17 mouse cellular contexts compared by ENCODE assay signal in the genomic region with DNA sequence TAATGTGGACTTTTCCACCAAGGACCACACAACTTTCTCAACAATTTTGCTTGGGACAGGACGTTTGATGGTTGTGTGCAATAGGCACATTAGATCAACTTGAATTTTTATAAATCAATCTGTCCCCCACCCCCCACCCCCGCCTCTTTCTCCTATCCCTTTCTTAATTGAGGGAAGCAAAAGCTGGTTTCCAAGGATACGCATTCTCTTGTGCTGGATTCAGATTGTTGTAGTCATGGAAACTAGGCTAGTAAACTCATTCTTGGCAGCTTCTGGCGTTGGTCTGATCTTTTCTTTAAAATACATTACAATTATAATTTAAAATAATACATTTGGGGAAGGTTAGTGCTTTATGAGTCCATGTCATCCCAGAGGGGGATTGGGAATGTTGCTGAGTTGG. TPM values are rescaled to one million over a fixed set of nuclear protein-coding genes. Genes with fewer than 3 reads are reported as not detected.
A peak's percentile ranks its signal among the peaks of the same experiment; 100 is the strongest.
DNase-seq lines count a peak whose midpoint lies in the region; ATAC-seq and TF ChIP-seq lines count a peak whose summit lies in the region.
"Had no signal": no experiment of that assay in that cellular context is flagged by ENCODE, and none has a peak within 500 bp of the region (broad histone marks: within the 10 kb centered on the region; RNA-seq: fewer than 3 reads in every experiment).

No protein-coding gene starts in this region.

- no peaks in the 10 kb centered on the region for H3K9me3 ChIP-seq in hindbrain, embryonic 11.5 days (ENCODE audit: control insufficient read depth, low read length)
- H3K9me3 ChIP-seq in hindbrain, embryonic 13.5 days: no peaks in the 10 kb centered on the region
- no peaks in the 10 kb centered on the region for H3K9me3 ChIP-seq in MEL (replicated peaks; ENCODE audit: insufficient read depth, low read length)
- no peaks in the 10 kb centered on the region for H3K9me3 ChIP-seq in forebrain, embryonic 10.5 days
- H3K9me3 ChIP-seq in midbrain, embryonic 12.5 days: no peaks in the 10 kb centered on the region
- H3K9me3 ChIP-seq in heart, embryonic 10.5 days: no peaks in the 10 kb centered on the region
- H3K9me3 ChIP-seq: heart, embryonic 12.5 days; neural tube, embryonic 13.5 days had no signal

- TF ChIP-seq EP300 in MEL (IDR thresholded peaks at IDR 0.05; ENCODE audit: low read depth in 1 of 2, low read length in 2 of 2): no peak

- TF ChIP-seq CTCF in MEL (IDR thresholded peaks at IDR 0.05 in 2 of 3, conservative IDR thresholded peaks at IDR 0.05 in 1 of 3; ENCODE audit: control insufficient read depth in 1 of 3, insufficient read depth in 1 of 3, low read depth in 2 of 3, low read length in 3 of 3, poor library complexity in 1 of 3, severe bottlenecking in 1 of 3): no peak

- no peak for TF ChIP-seq RAD21 in MEL (IDR thresholded peaks at IDR 0.05; ENCODE audit: low read depth, low read length)

- no peak overlapping the region for H3K27ac ChIP-seq in hindbrain, embryonic 11.5 days (ENCODE audit: low read depth, low read length)
- H3K27ac ChIP-seq in hindbrain, embryonic 13.5 days: no peak overlapping the region
- H3K27ac ChIP-seq in MEL (ENCODE audit: control insufficient read depth, low read depth, low read length): peak overlapping the region; percentile 37; the same call in 1 of the 2 replicates
- peak overlapping the region; percentile 59 for H3K27ac ChIP-seq in forebrain, embryonic 10.5 days
- no peak overlapping the region for H3K27ac ChIP-seq in midbrain, embryonic 12.5 days (replicated peaks)
- H3K27ac ChIP-seq in heart, embryonic 10.5 days: no peak overlapping the region
- H3K27ac ChIP-seq: gastrocnemius, adult 2 months; liver, embryonic 14.5 days; macrophage; neural tube, embryonic 13.5 days had no signal

- WGBS in hindbrain, embryonic 11.5 days: 42% methylated on average over 4 of the region's 4 CpGs
- whole genome bisulfite sequencing in hindbrain, embryonic 13.5 days: 20% methylated on average over 4 of the region's 4 CpGs
- 44% methylated on average over 4 of the region's 4 CpGs for WGBS in forebrain, embryonic 10.5 days
- 10% methylated on average over 4 of the region's 4 CpGs for WGBS in midbrain, embryonic 12.5 days
- WGBS in heart, embryonic 10.5 days: 79% methylated on average over 4 of the region's 4 CpGs

- H3K79me2 ChIP-seq in MEL (ENCODE audit: control insufficient read depth, insufficient read depth, low read length, poor library complexity): peaks cover 13% of the 10 kb centered on the region

- peak; percentile 50 for DNase-seq in hindbrain, embryonic 11.5 days (ENCODE audit: low spot score)
- peak; percentile 45 for DNase-seq in MEL (ENCODE audit: low read depth, low spot score)
- peak; percentile 34 for DNase-seq in forebrain, embryonic 10.5 days (ENCODE audit: extremely low spot score, low spot score)
- no peak for DNase-seq in right cerebral cortex, postnatal 4 days
- no peak for DNase-seq in thymus, postnatal 14 days
- DNase-seq in heart, embryonic 10.5 days (ENCODE audit: low spot score): no peak
- DNase-seq: cerebellum, postnatal 10 days; gastrocnemius, adult 2 months; kidney, postnatal 25 days had no signal

- no peaks in the 10 kb centered on the region for H3K4me1 ChIP-seq in hindbrain, embryonic 11.5 days (replicated peaks; ENCODE audit: control insufficient read depth, insufficient read depth, low read length)
- peaks cover 17% of the 10 kb centered on the region for H3K4me1 ChIP-seq in hindbrain, embryonic 13.5 days (replicated peaks)
- peaks cover 35 to 50% of the 10 kb centered on the region in 2 experiments for H3K4me1 ChIP-seq in MEL (ENCODE audit: control insufficient read depth in 1 of 2, insufficient read depth in 2 of 2, low read length in 2 of 2)
- peaks cover 26% of the 10 kb centered on the region for H3K4me1 ChIP-seq in forebrain, embryonic 10.5 days
- peaks cover 23% of the 10 kb centered on the region for H3K4me1 ChIP-seq in midbrain, embryonic 12.5 days
- H3K4me1 ChIP-seq in heart, embryonic 10.5 days: peaks cover 6% of the 10 kb centered on the region

- no peaks in the 10 kb centered on the region for H3K36me3 ChIP-seq in hindbrain, embryonic 11.5 days (ENCODE audit: control insufficient read depth, insufficient read depth, low read length)
- H3K36me3 ChIP-seq in hindbrain, embryonic 13.5 days: no peaks in the 10 kb centered on the region
- peaks cover 0 to 64% of the 10 kb centered on the region in 2 experiments; a peak in 2 of 4 replicates for H3K36me3 ChIP-seq in MEL (ENCODE audit: control insufficient read depth in 1 of 2, insufficient read depth in 2 of 2, low read length in 2 of 2)
- no peaks in the 10 kb centered on the region for H3K36me3 ChIP-seq in forebrain, embryonic 10.5 days (replicated peaks)
- no peaks in the 10 kb centered on the region for H3K36me3 ChIP-seq in midbrain, embryonic 12.5 days
- no peaks in the 10 kb centered on the region for H3K36me3 ChIP-seq in heart, embryonic 10.5 days
- H3K36me3 ChIP-seq: heart, embryonic 12.5 days; neural tube, embryonic 13.5 days had no signal

- H3K4me3 ChIP-seq in hindbrain, embryonic 11.5 days (ENCODE audit: low read depth, low read length): no peak overlapping the region
- H3K4me3 ChIP-seq in hindbrain, embryonic 13.5 days: no peak overlapping the region
- H3K4me3 ChIP-seq in MEL (ENCODE audit: control insufficient read depth in 1 of 2, insufficient read depth in 1 of 2, low read depth in 2 of 2, low read length in 2 of 2): no peak overlapping the region
- peak overlapping the region; percentile 10; the same call in 1 of the 2 replicates for H3K4me3 ChIP-seq in forebrain, embryonic 10.5 days
- H3K4me3 ChIP-seq in midbrain, embryonic 12.5 days: no peak overlapping the region
- no peak overlapping the region for H3K4me3 ChIP-seq in heart, embryonic 10.5 days
- H3K4me3 ChIP-seq: gastrocnemius, adult 2 months; heart, embryonic 12.5 days; neural tube, embryonic 13.5 days had no signal

- no peaks in the 10 kb centered on the region for H3K27me3 ChIP-seq in hindbrain, embryonic 11.5 days (ENCODE audit: control insufficient read depth, insufficient read depth, low read length)
- H3K27me3 ChIP-seq in hindbrain, embryonic 13.5 days: no peaks in the 10 kb centered on the region
- no peaks in the 10 kb centered on the region for H3K27me3 ChIP-seq in MEL (ENCODE audit: control insufficient read depth in 1 of 2, insufficient read depth in 2 of 2, low read length in 2 of 2)
- no peaks in the 10 kb centered on the region for H3K27me3 ChIP-seq in forebrain, embryonic 10.5 days (ENCODE audit: poor library complexity, severe bottlenecking)
- no peaks in the 10 kb centered on the region for H3K27me3 ChIP-seq in midbrain, embryonic 12.5 days
- no peaks in the 10 kb centered on the region for H3K27me3 ChIP-seq in heart, embryonic 10.5 days (ENCODE audit: insufficient read depth, poor library complexity, severe bottlenecking)
- H3K27me3 ChIP-seq: heart, embryonic 12.5 days; neural tube, embryonic 13.5 days had no signal

- no peak overlapping the region for H3K9ac ChIP-seq in hindbrain, embryonic 11.5 days (ENCODE audit: low read depth, low read length)
- H3K9ac ChIP-seq in hindbrain, embryonic 13.5 days: no peak overlapping the region
- H3K9ac ChIP-seq in MEL (ENCODE audit: control insufficient read depth, low read depth, low read length, poor library complexity, severe bottlenecking): no peak overlapping the region
- no peak overlapping the region for H3K9ac ChIP-seq in midbrain, embryonic 12.5 days (replicated peaks)
- H3K9ac ChIP-seq: heart, embryonic 12.5 days; liver, embryonic 14.5 days; neural tube, embryonic 13.5 days had no signal

- no peak overlapping the region; the same call in 1 of the 2 replicates for H3K4me2 ChIP-seq in hindbrain, embryonic 11.5 days (replicated peaks; ENCODE audit: low read depth, low read length)
- H3K4me2 ChIP-seq in hindbrain, embryonic 13.5 days: no peak overlapping the region
- H3K4me2 ChIP-seq in midbrain, embryonic 12.5 days (replicated peaks): peak overlapping the region; percentile 13
- H3K4me2 ChIP-seq: heart, embryonic 12.5 days; neural tube, embryonic 13.5 days had no signal

- ATAC-seq in hindbrain, embryonic 11.5 days (ENCODE audit: low FRiP score): no peak
- no peak for ATAC-seq in hindbrain, embryonic 13.5 days (ENCODE audit: low FRiP score)
- no peak for ATAC-seq in midbrain, embryonic 12.5 days (ENCODE audit: low FRiP score, low read depth)
- ATAC-seq: activated CD4-positive, CD25-positive, alpha-beta regulatory T cell, adult 4 months; inflammation-experienced regulatory T-cells, adult 6 months had no signal

- TF ChIP-seq POLR2A in MEL (IDR thresholded peaks at IDR 0.05; ENCODE audit: control insufficient read depth in 1 of 2, insufficient read depth in 1 of 2, low read depth in 1 of 2, low read length in 2 of 2, poor library complexity in 1 of 2): no peak

RNA-seq across cellular contexts. Expression of gene Ptpra, which starts 19.3 kb away (rescaled TPM):
- polyA plus RNA-seq in hindbrain, embryonic 11.5 days (2014; fragmentation: Nextera tagmentation; extraction: Ambion mirVana): 102 TPM in 2 replicates
- polyA plus RNA-seq in hindbrain, embryonic 13.5 days (2015; fragmentation: Nextera tagmentation; extraction: Ambion mirVana): 123 and 126 TPM in 2 replicates
- 28.1 and 33.0 TPM in 2 replicates for total RNA-seq in MEL (2012; rRNA removed)
- 10 to 100 TPM in 1 of 2 experiments, not detected in 1; 68.3 TPM for polyA plus RNA-seq in MEL (2012; ENCODE audit: insufficient read depth in 1 of 2, insufficient read length in 2 of 2, low read depth in 1 of 2, low replicate concordance in 2 of 2, missing spikeins in 1 of 2)
- 89.1 and 90.6 TPM in 2 replicates for polyA plus RNA-seq in forebrain, embryonic 10.5 days (2016; fragmentation: Nextera tagmentation; extraction: Ambion mirVana)
- 120 and 134 TPM in 2 replicates for polyA plus RNA-seq in midbrain, embryonic 12.5 days (2016; fragmentation: Nextera tagmentation; extraction: Ambion mirVana)
- 73.3 and 85.5 TPM in 2 replicates for polyA plus RNA-seq in heart, embryonic 10.5 days (2016; fragmentation: Nextera tagmentation; extraction: Ambion mirVana)

RNA-seq across cellular contexts. Expression of gene Pced1a, which starts 44.9 kb away (rescaled TPM):
- polyA plus RNA-seq in hindbrain, embryonic 11.5 days (2014; fragmentation: Nextera tagmentation; extraction: Ambion mirVana): 8.1 and 10.3 TPM in 2 replicates
- polyA plus RNA-seq in hindbrain, embryonic 13.5 days (2015; fragmentation: Nextera tagmentation; extraction: Ambion mirVana): 12.0 and 12.2 TPM in 2 replicates
- 5.1 and 6.5 TPM in 2 replicates for total RNA-seq in MEL (2012; rRNA removed)
- 10 to 100 TPM in 1 of 2 experiments, not detected in 1; 13.7 TPM for polyA plus RNA-seq in MEL (2012; ENCODE audit: insufficient read depth in 1 of 2, insufficient read length in 2 of 2, low read depth in 1 of 2, low replicate concordance in 2 of 2, missing spikeins in 1 of 2)
- polyA plus RNA-seq in forebrain, embryonic 10.5 days (2016; fragmentation: Nextera tagmentation; extraction: Ambion mirVana): 11.8 and 12.4 TPM in 2 replicates
- 11.1 and 13.2 TPM in 2 replicates for polyA plus RNA-seq in midbrain, embryonic 12.5 days (2016; fragmentation: Nextera tagmentation; extraction: Ambion mirVana)
- polyA plus RNA-seq in heart, embryonic 10.5 days (2016; fragmentation: Nextera tagmentation; extraction: Ambion mirVana): 8.2 and 13.6 TPM in 2 replicates

RNA-seq across cellular contexts. Expression of gene Vps16, which starts 45.2 kb away (rescaled TPM):
- 70.2 and 78.5 TPM in 2 replicates for polyA plus RNA-seq in hindbrain, embryonic 11.5 days (2014; fragmentation: Nextera tagmentation; extraction: Ambion mirVana)
- polyA plus RNA-seq in hindbrain, embryonic 13.5 days (2015; fragmentation: Nextera tagmentation; extraction: Ambion mirVana): 99.9 and 113 TPM in 2 replicates
- total RNA-seq in MEL (2012; rRNA removed): 86.2 and 90.0 TPM in 2 replicates
- 100 to 1,000 TPM in 1 of 2 experiments, not detected in 1; 114 TPM for polyA plus RNA-seq in MEL (2012; ENCODE audit: insufficient read depth in 1 of 2, insufficient read length in 2 of 2, low read depth in 1 of 2, low replicate concordance in 2 of 2, missing spikeins in 1 of 2)
- polyA plus RNA-seq in forebrain, embryonic 10.5 days (2016; fragmentation: Nextera tagmentation; extraction: Ambion mirVana): 110 and 122 TPM in 2 replicates
- 113 and 115 TPM in 2 replicates for polyA plus RNA-seq in midbrain, embryonic 12.5 days (2016; fragmentation: Nextera tagmentation; extraction: Ambion mirVana)
- polyA plus RNA-seq in heart, embryonic 10.5 days (2016; fragmentation: Nextera tagmentation; extraction: Ambion mirVana): 84.5 and 91.1 TPM in 2 replicates

Comparison
In these comparisons a context has a peak if more than half of its experiments do, and no peak if none do; other contexts are left out.
1. DNase-seq: peak in hindbrain, embryonic 11.5 days (single experiment), MEL (single experiment) and forebrain, embryonic 10.5 days (single experiment); none in right cerebral cortex, postnatal 4 days (single experiment), thymus, postnatal 14 days (single experiment) and heart, embryonic 10.5 days (single experiment).
2. H3K27ac ChIP-seq: peak in MEL (single experiment) and forebrain, embryonic 10.5 days (single experiment); none in hindbrain, embryonic 11.5 days (single experiment), hindbrain, embryonic 13.5 days (single experiment), midbrain, embryonic 12.5 days (single experiment) and heart, embryonic 10.5 days (single experiment).